Mouse (Mus musculus): Measurements from ENCODE around the gene Safb2. TPM values are rescaled to one million over a fixed set of nuclear protein-coding genes. Genes with fewer than 3 reads are reported as not detected.
A peak's percentile ranks its signal among the peaks of the same experiment; 100 is the strongest.

The Safb2 gene
- polyA plus RNA-seq, 1 experiment from 2014 or later = 73.5 TPM

- 91% methylated on average over 9 of the region's 9 CpGs for WGBS
- no peak for ATAC-seq (ENCODE audit: insufficient number of reproducible peaks, insufficient read depth, low FRiP score, low read depth)
Observed at GRCm38 (mm10) chr17:56604070-56604380, 19.6 kb upstream of the Safb2 start.

GRCm38 (mm10) chr17:56603186-56604069 is 19.0 kb upstream of the Safb2 start:
- no peak overlapping the region for H3K9ac ChIP-seq (replicated peaks; ENCODE audit: low read depth, low read length)
- ATAC-seq (ENCODE audit: insufficient number of reproducible peaks, insufficient read depth, low FRiP score, low read depth) = no peak
- H3K9me3 ChIP-seq (ENCODE audit: control insufficient read depth, low read depth, low read length) = no peaks in the 10 kb centered on the region
- H3K4me3 ChIP-seq (ENCODE audit: low read depth, low read length) = no peak overlapping the region
- H3K27ac ChIP-seq (ENCODE audit: low read length) = no peak overlapping the region
- H3K4me1 ChIP-seq (ENCODE audit: control insufficient read depth, insufficient read depth, low read length) = peaks cover 5% of the 10 kb centered on the region; the same call in 1 of the 2 replicates
- no peaks in the 10 kb centered on the region for H3K27me3 ChIP-seq (ENCODE audit: control insufficient read depth, insufficient read depth, low read length)
- peaks cover 87% of the 10 kb centered on the region for H3K36me3 ChIP-seq (ENCODE audit: control insufficient read depth, insufficient read depth, low read length)
- WGBS = 94% methylated on average over 28 of the region's 28 CpGs
- no peak overlapping the region for H3K4me2 ChIP-seq (replicated peaks; ENCODE audit: low read depth, low read length)

More at GRCm38 (mm10) chr17:56604070-56604380, 19.6 kb upstream of the Safb2 start:
- H3K36me3 ChIP-seq (ENCODE audit: control insufficient read depth, insufficient read depth, low read length) = peaks cover 87% of the 10 kb centered on the region
- peaks cover 9% of the 10 kb centered on the region; the same call in 1 of the 2 replicates for H3K4me1 ChIP-seq (ENCODE audit: control insufficient read depth, insufficient read depth, low read length)
- H3K9ac ChIP-seq (replicated peaks; ENCODE audit: low read depth, low read length) = no peak overlapping the region
- H3K27me3 ChIP-seq (ENCODE audit: control insufficient read depth, insufficient read depth, low read length) = no peaks in the 10 kb centered on the region
- no peak overlapping the region for H3K4me3 ChIP-seq (ENCODE audit: low read depth, low read length)
- H3K27ac ChIP-seq (ENCODE audit: low read length) = no peak overlapping the region
- H3K9me3 ChIP-seq (ENCODE audit: control insufficient read depth, low read depth, low read length) = no peaks in the 10 kb centered on the region
- no peak overlapping the region for H3K4me2 ChIP-seq (replicated peaks; ENCODE audit: low read depth, low read length)

- no peaks in the 10 kb centered on the region for H3K4me1 ChIP-seq (ENCODE audit: control insufficient read depth, insufficient read depth, low read length)
- H3K9me3 ChIP-seq (ENCODE audit: control insufficient read depth, low read depth, low read length) = no peaks in the 10 kb centered on the region
- WGBS = 82% methylated on average over 8 of the region's 8 CpGs
- H3K27me3 ChIP-seq (ENCODE audit: control insufficient read depth, insufficient read depth, low read length) = no peaks in the 10 kb centered on the region
- no peak; the same call in 1 of the 2 replicates for ATAC-seq (ENCODE audit: insufficient number of reproducible peaks, insufficient read depth, low FRiP score, low read depth)
- H3K4me2 ChIP-seq (replicated peaks; ENCODE audit: low read depth, low read length) = no peak overlapping the region
- H3K9ac ChIP-seq (replicated peaks; ENCODE audit: low read depth, low read length) = no peak overlapping the region
- H3K27ac ChIP-seq (ENCODE audit: low read length) = no peak overlapping the region
- peaks cover 91% of the 10 kb centered on the region for H3K36me3 ChIP-seq (ENCODE audit: control insufficient read depth, insufficient read depth, low read length)
- H3K4me3 ChIP-seq (ENCODE audit: low read depth, low read length) = no peak overlapping the region
Observed at GRCm38 (mm10) chr17:56593527-56594271, 9.3 kb upstream of the Safb2 start.

GRCm38 (mm10) chr17:56592553-56592952 is 8.2 kb upstream of the Safb2 start:
- Histone ChIP-seq H3K27me3 (ENCODE audit: control insufficient read depth, insufficient read depth, low read length) (no peaks in the 10 kb centered on the region), H3K4me2 (replicated peaks; ENCODE audit: low read depth, low read length) (no peak overlapping the region), H3K9ac (replicated peaks; ENCODE audit: low read depth, low read length) (no peak overlapping the region), H3K4me1 (ENCODE audit: control insufficient read depth, insufficient read depth, low read length) (no peaks in the 10 kb centered on the region), H3K36me3 (ENCODE audit: control insufficient read depth, insufficient read depth, low read length) (peaks cover 95% of the 10 kb centered on the region), H3K9me3 (ENCODE audit: control insufficient read depth, low read depth, low read length) (no peaks in the 10 kb centered on the region), H3K27ac (ENCODE audit: low read length) (no peak overlapping the region), H3K4me3 (ENCODE audit: low read depth, low read length) (no peak overlapping the region)
- ATAC-seq (ENCODE audit: insufficient number of reproducible peaks, insufficient read depth, low FRiP score, low read depth) = no peak

GRCm38 (mm10) chr17:56588921-56589320 is 4.5 kb upstream of the Safb2 start:
- Histone ChIP-seq H3K9me3 (ENCODE audit: control insufficient read depth, low read depth, low read length) (no peaks in the 10 kb centered on the region), H3K4me1 (ENCODE audit: control insufficient read depth, insufficient read depth, low read length) (peaks cover 11% of the 10 kb centered on the region; the same call in 1 of the 2 replicates), H3K27me3 (ENCODE audit: control insufficient read depth, insufficient read depth, low read length) (no peaks in the 10 kb centered on the region), H3K36me3 (ENCODE audit: control insufficient read depth, insufficient read depth, low read length) (peaks cover 70% of the 10 kb centered on the region), H3K4me3 (ENCODE audit: low read depth, low read length) (no peak overlapping the region), H3K4me2 (replicated peaks; ENCODE audit: low read depth, low read length) (no peak overlapping the region), H3K9ac (replicated peaks; ENCODE audit: low read depth, low read length) (no peak overlapping the region), H3K27ac (ENCODE audit: low read length) (no peak overlapping the region)
- 96% methylated on average over 4 of the region's 4 CpGs for WGBS
- ATAC-seq (ENCODE audit: insufficient number of reproducible peaks, insufficient read depth, low FRiP score, low read depth) = no peak

- H3K4me3 ChIP-seq (ENCODE audit: low read depth, low read length) = no peak overlapping the region
- H3K9ac ChIP-seq (replicated peaks; ENCODE audit: low read depth, low read length) = no peak overlapping the region
- H3K4me1 ChIP-seq (ENCODE audit: control insufficient read depth, insufficient read depth, low read length) = peaks cover 18% of the 10 kb centered on the region
- H3K9me3 ChIP-seq (ENCODE audit: control insufficient read depth, low read depth, low read length) = no peaks in the 10 kb centered on the region
- WGBS = 70% methylated on average over 1 of the region's 1 CpGs
- no peak overlapping the region for H3K27ac ChIP-seq (ENCODE audit: low read length)
- ATAC-seq (ENCODE audit: insufficient number of reproducible peaks, insufficient read depth, low FRiP score, low read depth) = no peak
- peaks cover 60% of the 10 kb centered on the region for H3K36me3 ChIP-seq (ENCODE audit: control insufficient read depth, insufficient read depth, low read length)
- no peak overlapping the region for H3K4me2 ChIP-seq (replicated peaks; ENCODE audit: low read depth, low read length)
- no peaks in the 10 kb centered on the region for H3K27me3 ChIP-seq (ENCODE audit: control insufficient read depth, insufficient read depth, low read length)
Observed at GRCm38 (mm10) chr17:56587773-56588172, 3.4 kb upstream of the Safb2 start.

- H3K4me3 ChIP-seq (ENCODE audit: low read depth, low read length) = peak overlapping the region; percentile 96
- H3K4me1 ChIP-seq (ENCODE audit: control insufficient read depth, insufficient read depth, low read length) = peaks cover 24% of the 10 kb centered on the region
- peak overlapping the region; percentile 95 for H3K27ac ChIP-seq (ENCODE audit: low read length)
- H3K4me2 ChIP-seq (replicated peaks; ENCODE audit: low read depth, low read length) = peak overlapping the region; percentile 88
- under 1% methylated on average over 61 of the region's 61 CpGs for WGBS
- H3K9me3 ChIP-seq (ENCODE audit: control insufficient read depth, low read depth, low read length) = no peaks in the 10 kb centered on the region
- peak overlapping the region; percentile 87 for H3K9ac ChIP-seq (replicated peaks; ENCODE audit: low read depth, low read length)
- no peak for ATAC-seq (ENCODE audit: insufficient number of reproducible peaks, insufficient read depth, low FRiP score, low read depth)
- H3K36me3 ChIP-seq (ENCODE audit: control insufficient read depth, insufficient read depth, low read length) = peaks cover 62% of the 10 kb centered on the region
- no peaks in the 10 kb centered on the region for H3K27me3 ChIP-seq (ENCODE audit: control insufficient read depth, insufficient read depth, low read length)
Observed at GRCm38 (mm10) chr17:56585171-56585821, 911 bp upstream of the Safb2 start.

GRCm38 (mm10) chr17:56583611-56584256 is 651 bp downstream of the Safb2 start:
- Histone ChIP-seq H3K36me3 (ENCODE audit: control insufficient read depth, insufficient read depth, low read length) (peaks cover 62% of the 10 kb centered on the region), H3K27ac (ENCODE audit: low read length) (peak overlapping the region; percentile 94), H3K9ac (replicated peaks; ENCODE audit: low read depth, low read length) (peak overlapping the region; percentile 84), H3K9me3 (ENCODE audit: control insufficient read depth, low read depth, low read length) (no peaks in the 10 kb centered on the region), H3K4me3 (ENCODE audit: low read depth, low read length) (peak overlapping the region; percentile 92), H3K4me2 (replicated peaks; ENCODE audit: low read depth, low read length) (peak overlapping the region; percentile 88), H3K27me3 (ENCODE audit: control insufficient read depth, insufficient read depth, low read length) (no peaks in the 10 kb centered on the region), H3K4me1 (ENCODE audit: control insufficient read depth, insufficient read depth, low read length) (peaks cover 24% of the 10 kb centered on the region)
- no peak for ATAC-seq (ENCODE audit: insufficient number of reproducible peaks, insufficient read depth, low FRiP score, low read depth)
- 3% methylated on average over 28 of the region's 33 CpGs for WGBS

Measured in stomach, embryonic 14.5 days (tissue).